Mouse (Mus musculus) myocyte (in vitro differentiated cells): ENCODE data around the gene Kif14.

Experiments used
- MYOG ChIP-seq, 3 experiments: IDR thresholded peaks; one replicate each; pipeline ENCODE4 v1.6.1; 2011; ENCODE audit warnings: control low read depth in 2 of 3, low read depth in 2 of 3, mild to moderate bottlenecking in 2 of 3; ENCODE audit not compliant: insufficient read length in 2 of 3, control insufficient read depth in 1 of 3, insufficient read depth in 1 of 3
- POLR2A ChIP-seq: IDR thresholded peaks from one replicate; pipeline ENCODE4 v1.6.1; 2011; ENCODE audit warnings: low read depth, mild to moderate bottlenecking, control low read depth, moderate library complexity; ENCODE audit not compliant: insufficient read length
- POLR2AphosphoS2 ChIP-seq: IDR thresholded peaks from one replicate; pipeline ENCODE4 v1.6.1; 2011; ENCODE audit warnings: low read depth, control low read depth; ENCODE audit not compliant: insufficient read length
- USF1 ChIP-seq: IDR thresholded peaks from one replicate; pipeline ENCODE4 v1.6.1; 2011; ENCODE audit warnings: low read depth, mild to moderate bottlenecking, control low read depth, moderate library complexity

DNA sequence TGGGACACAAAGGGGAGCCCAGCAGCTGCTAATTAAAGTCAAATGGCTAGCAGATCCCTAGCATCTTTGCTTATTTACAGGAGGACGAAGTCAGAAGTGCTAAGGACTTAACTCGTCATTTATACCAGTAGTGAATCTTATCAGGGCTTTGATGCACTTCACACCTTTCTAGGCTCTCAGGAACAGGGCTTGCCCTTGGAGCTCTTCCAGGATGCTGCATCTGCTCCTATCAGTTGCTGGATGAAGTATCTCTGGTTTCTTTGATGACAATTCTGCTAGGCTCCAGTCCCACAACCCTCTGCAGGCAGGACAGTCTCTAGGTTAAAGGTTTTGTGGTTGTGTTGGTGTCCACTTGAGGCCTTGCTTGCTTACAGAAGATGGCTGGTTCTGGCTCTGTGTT, 26.1 kb downstream of the Kif14 start:
- no peak for TF ChIP-seq POLR2AphosphoS2
- TF ChIP-seq POLR2A: no peak
- TF ChIP-seq MYOG (IDR thresholded peaks at IDR 0.05; ENCODE audit: control insufficient read depth in 1 of 3, insufficient read depth in 1 of 3, insufficient read length in 2 of 3, low read depth in 2 of 3): no peak
- TF ChIP-seq USF1: no peak
